Mouse (Mus musculus) urinary bladder, postnatal 10 days (tissue): ENCODE data around the gene Sprtn.

ENCODE experiments used
- DNase-seq: peaks from one replicate; pipeline ENCODE4 v3.0.0; 2022; ENCODE audit warnings: low spot score

Sprtn gene

GRCm38 (mm10) chr8:124947865-124948732 lies 50.4 kb downstream of the Sprtn start:
- no peak for DNase-seq

DNA sequence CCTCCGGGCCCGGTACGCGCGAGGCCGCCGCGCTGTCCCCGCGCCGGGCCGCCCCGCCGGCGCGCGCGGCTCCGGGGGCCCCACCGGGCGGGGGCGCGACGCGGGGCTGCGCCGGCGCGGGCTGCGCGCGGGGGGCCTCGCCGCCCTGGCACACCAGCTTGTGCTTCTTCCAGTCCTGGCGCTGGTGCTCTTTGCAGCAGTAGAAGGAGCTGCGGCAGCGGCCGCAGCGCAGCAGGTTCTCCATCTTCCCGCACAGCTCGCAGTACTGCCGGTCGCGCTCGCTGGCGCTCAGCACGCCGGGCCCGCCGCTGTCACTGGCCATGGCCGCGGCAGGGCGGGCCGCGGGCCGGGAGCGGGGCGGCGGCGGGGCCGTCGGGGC lies 51.0 kb downstream of the Sprtn start:
- DNase-seq: no peak

- DNase-seq: no peak
These were observed 51.8 kb downstream of the Sprtn start, which contains the start of gene Egln1 for GRCm38 (mm10) chr8:124949209-124950068. TSS of gene Egln1 (minus strand) at chr8:124949324.

GRCm38 (mm10) chr8:124950069-124950456 lies 52.4 kb downstream of the Sprtn start:
- no peak for DNase-seq

DNA sequence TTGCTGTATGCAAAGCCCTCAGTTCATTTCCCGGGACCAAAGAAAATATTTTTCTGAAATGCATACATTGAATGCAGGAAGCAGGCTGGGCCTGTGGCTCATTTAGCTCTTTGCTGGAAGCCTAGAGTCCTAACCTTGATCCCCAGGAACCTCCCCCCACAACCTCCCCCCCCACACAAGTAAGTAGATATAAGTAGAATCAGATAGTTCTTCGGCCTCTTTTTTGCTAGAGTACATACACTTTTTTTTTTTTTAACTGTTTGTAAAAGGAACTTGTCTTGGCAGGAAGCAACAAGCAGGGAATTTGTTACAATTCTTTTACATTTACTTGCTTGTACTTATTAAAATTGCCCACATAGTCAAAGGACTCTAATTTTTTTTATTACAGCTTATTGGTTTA lies 53.2 kb downstream of the Sprtn start:
- no peak for DNase-seq

DNA sequence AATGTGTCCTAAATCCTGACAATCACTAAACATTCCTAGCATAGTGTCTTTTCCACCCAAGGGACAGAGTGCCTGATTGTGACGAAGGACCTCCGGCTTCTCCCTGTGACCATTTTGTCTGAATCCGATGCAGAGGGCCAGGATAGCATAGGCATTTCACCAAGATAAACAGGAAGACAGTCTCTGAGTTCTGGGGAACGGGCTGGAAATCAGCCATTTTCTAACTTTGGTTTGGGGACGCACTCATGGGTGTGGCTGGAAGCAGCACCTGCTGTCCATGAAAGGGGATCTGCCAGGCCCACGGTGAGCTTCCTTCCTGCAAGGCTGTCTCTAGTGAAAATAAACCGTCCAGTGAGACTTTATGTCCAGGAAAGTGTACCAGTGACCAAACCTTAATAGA lies 55.5 kb downstream of the Sprtn start:
- DNase-seq: no peak

DNA sequence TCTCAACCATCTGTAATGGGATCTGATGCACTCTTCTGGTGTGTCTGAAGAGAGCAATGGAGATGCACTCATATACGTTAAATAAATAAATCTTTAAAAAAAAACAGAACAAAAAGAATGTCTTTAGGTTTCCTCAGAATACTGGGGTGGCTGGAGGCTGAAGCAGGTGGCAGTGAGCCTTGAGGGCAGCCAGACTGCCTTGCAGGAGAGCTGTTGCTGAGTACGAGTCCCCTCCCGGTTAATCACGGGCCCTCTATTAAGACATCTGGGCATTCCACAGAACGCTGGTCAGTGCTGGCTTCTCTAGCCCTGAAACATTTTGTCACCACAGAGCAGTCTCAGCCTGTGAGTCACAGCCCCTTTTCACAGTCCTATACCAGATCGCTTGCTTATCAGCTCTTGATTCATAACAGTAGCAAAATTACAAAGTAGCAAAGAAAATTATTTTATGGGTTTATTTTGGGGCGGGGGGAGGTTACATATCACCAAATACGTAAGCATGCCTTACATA lies 56.9 kb downstream of the Sprtn start:
- DNase-seq: no peak
